Mouse (Mus musculus) liver, embryonic 12.5 days (tissue): ENCODE measurements around the gene Trp53i11. TPM values are rescaled to one million over a fixed set of nuclear protein-coding genes. Genes with fewer than 3 reads are reported as not detected.

Source experiments
- ATAC-seq: fragments of 200-750 bp; cut with Nextera tagmentation; 2 replicates; pipeline ENCODE4 v1.8.0; 2017; ENCODE audit warnings: moderate number of reproducible peaks, mild to moderate bottlenecking, moderate library complexity
- H3K27ac ChIP-seq: fragments of 300-500 bp; sonication (generic); 2 replicates; pipeline ENCODE4 v1.5.1; 2016; ENCODE audit warnings: mild to moderate bottlenecking
- H3K27me3 ChIP-seq: fragments of 300-500 bp; sonication (generic); replicated peaks from 2 replicates; pipeline ENCODE4 v1.6.1; 2016; ENCODE audit warnings: mild to moderate bottlenecking, moderate library complexity
- H3K36me3 ChIP-seq: fragments of 300-500 bp; sonication (generic); 2 replicates; pipeline ENCODE4 v1.6.1; 2016; ENCODE audit warnings: mild to moderate bottlenecking, moderate library complexity
- H3K4me1 ChIP-seq: fragments of 300-500 bp; sonication (generic); 2 replicates; pipeline ENCODE4 v1.6.1; 2016
- H3K4me2 ChIP-seq: fragments of 300-500 bp; sonication (generic); 2 replicates; pipeline ENCODE4 v1.6.1; 2016; ENCODE audit warnings: mild to moderate bottlenecking, moderate library complexity
- H3K4me3 ChIP-seq: fragments of 300-500 bp; sonication (generic); 2 replicates; pipeline ENCODE4 v1.5.1; 2016; ENCODE audit warnings: mild to moderate bottlenecking, moderate library complexity
- H3K9ac ChIP-seq: fragments of 300-500 bp; sonication (generic); 2 replicates; pipeline ENCODE4 v1.6.1; 2016; ENCODE audit warnings: mild to moderate bottlenecking, moderate library complexity
- H3K9me3 ChIP-seq: fragments of 300-500 bp; sonication (generic); replicated peaks from 2 replicates; pipeline ENCODE4 v1.6.1; 2016; ENCODE audit warnings: mild to moderate bottlenecking, moderate library complexity
- whole genome bisulfite sequencing: fragments of 180-500 bp; shearing (Covaris S2); methylation state at CpG from one replicate; pipeline ENCODE4 v1.1.7; 2016; ENCODE audit not compliant: insufficient replicate concordance; 5-methylcytosine and 5-hydroxymethylcytosine counted together
- polyA plus RNA-seq: library from polyadenylated mRNA; unstranded; fragments of >200 nt; fragmentation: Nextera tagmentation; extraction: Ambion mirVana; gene quantifications from 2 replicates; pipeline ENCODE4 v1.2.1, GENCODE M21; 2016

Trp53i11 gene
- polyA plus RNA-seq, 1 experiment from 2014 or later = 2.6 TPM

GRCm38 (mm10) chr2:93174159-93174558, 13.2 kb upstream of the Trp53i11 start:
- Histone ChIP-seq H3K27ac (no peak overlapping the region), H3K27me3 (peaks cover 82% of the 10 kb centered on the region), H3K9ac (no peak overlapping the region), H3K36me3 (no peaks in the 10 kb centered on the region), H3K4me1 (no peaks in the 10 kb centered on the region), H3K9me3 (no peaks in the 10 kb centered on the region), H3K4me3 (no peak overlapping the region), H3K4me2 (no peak overlapping the region)
- WGBS = 18% methylated on average over 5 of the region's 5 CpGs
- ATAC-seq = no peak

- Histone ChIP-seq H3K9me3 (no peaks in the 10 kb centered on the region), H3K4me3 (no peak overlapping the region), H3K36me3 (no peaks in the 10 kb centered on the region), H3K4me1 (no peaks in the 10 kb centered on the region), H3K27ac (no peak overlapping the region), H3K27me3 (peaks cover 84% of the 10 kb centered on the region), H3K9ac (no peak overlapping the region), H3K4me2 (no peak overlapping the region)
- 43% methylated on average over 4 of the region's 5 CpGs for WGBS
- no peak for ATAC-seq
Observed at GRCm38 (mm10) chr2:93175278-93175677, 12.1 kb upstream of the Trp53i11 start.

GRCm38 (mm10) chr2:93175721-93176120, 11.6 kb upstream of the Trp53i11 start:
- H3K4me2 ChIP-seq = no peak overlapping the region

GRCm38 (mm10) chr2:93176193-93176798, 11.1 kb upstream of the Trp53i11 start:
- H3K4me3 ChIP-seq = no peak overlapping the region
- no peaks in the 10 kb centered on the region for H3K9me3 ChIP-seq
- H3K4me2 ChIP-seq = no peak overlapping the region
- H3K4me1 ChIP-seq = no peaks in the 10 kb centered on the region
- H3K27me3 ChIP-seq = peaks cover 84% of the 10 kb centered on the region
- WGBS = 27% methylated on average over 4 of the region's 4 CpGs
- no peak overlapping the region for H3K9ac ChIP-seq
- ATAC-seq = no peak
- H3K36me3 ChIP-seq = no peaks in the 10 kb centered on the region
- H3K27ac ChIP-seq = no peak overlapping the region

More at GRCm38 (mm10) chr2:93175721-93176120, 11.6 kb upstream of the Trp53i11 start:
- H3K36me3 ChIP-seq = no peaks in the 10 kb centered on the region
- no peaks in the 10 kb centered on the region for H3K9me3 ChIP-seq
- no peaks in the 10 kb centered on the region for H3K4me1 ChIP-seq
- H3K9ac ChIP-seq = no peak overlapping the region
- 51% methylated on average over 2 of the region's 2 CpGs for WGBS
- no peak for ATAC-seq
- peaks cover 84% of the 10 kb centered on the region for H3K27me3 ChIP-seq
- no peak overlapping the region for H3K4me3 ChIP-seq
- H3K27ac ChIP-seq = no peak overlapping the region

GRCm38 (mm10) chr2:93176871-93177667, 10.3 kb upstream of the Trp53i11 start:
- Histone ChIP-seq H3K36me3 (no peaks in the 10 kb centered on the region), H3K9me3 (no peaks in the 10 kb centered on the region), H3K4me1 (no peaks in the 10 kb centered on the region), H3K4me3 (no peak overlapping the region), H3K27me3 (peaks cover 84% of the 10 kb centered on the region), H3K27ac (no peak overlapping the region), H3K4me2 (0 out of 2 replicates have a peak overlapping the region, but pooled peaks have one; percentile 17), H3K9ac (no peak overlapping the region)
- ATAC-seq = no peak
- WGBS = 7% methylated on average over 17 of the region's 17 CpGs

- Histone ChIP-seq H3K4me2 (no peak overlapping the region), H3K4me1 (no peaks in the 10 kb centered on the region), H3K27me3 (peaks cover 89% of the 10 kb centered on the region), H3K36me3 (no peaks in the 10 kb centered on the region), H3K4me3 (no peak overlapping the region), H3K27ac (no peak overlapping the region), H3K9me3 (no peaks in the 10 kb centered on the region), H3K9ac (no peak overlapping the region)
- ATAC-seq = no peak
- 69% methylated on average over 20 of the region's 20 CpGs for WGBS
Observed at GRCm38 (mm10) chr2:93177668-93178312, 9.6 kb upstream of the Trp53i11 start.

- no peak overlapping the region for H3K27ac ChIP-seq
- H3K9me3 ChIP-seq = no peaks in the 10 kb centered on the region
- no peaks in the 10 kb centered on the region for H3K36me3 ChIP-seq
- H3K4me3 ChIP-seq = no peak overlapping the region
- H3K4me1 ChIP-seq = no peaks in the 10 kb centered on the region
- no peak for ATAC-seq
- H3K4me2 ChIP-seq = no peak overlapping the region
- WGBS = 43% methylated on average over 4 of the region's 4 CpGs
- peaks cover 90% of the 10 kb centered on the region for H3K27me3 ChIP-seq
- no peak overlapping the region for H3K9ac ChIP-seq
Observed at GRCm38 (mm10) chr2:93178313-93178677, 9.1 kb upstream of the Trp53i11 start.

GRCm38 (mm10) chr2:93179603-93180002, 7.7 kb upstream of the Trp53i11 start:
- Histone ChIP-seq H3K4me2 (no peak overlapping the region), H3K27me3 (peaks cover 98% of the 10 kb centered on the region), H3K9me3 (no peaks in the 10 kb centered on the region), H3K4me3 (no peak overlapping the region), H3K4me1 (no peaks in the 10 kb centered on the region), H3K9ac (no peak overlapping the region), H3K27ac (no peak overlapping the region), H3K36me3 (no peaks in the 10 kb centered on the region)
- no peak for ATAC-seq
- 49% methylated on average over 5 of the region's 5 CpGs for WGBS

GRCm38 (mm10) chr2:93180077-93180844, 7.1 kb upstream of the Trp53i11 start:
- no peaks in the 10 kb centered on the region for H3K4me1 ChIP-seq
- H3K9me3 ChIP-seq = no peaks in the 10 kb centered on the region
- 4% methylated on average over 41 of the region's 41 CpGs for WGBS
- H3K27ac ChIP-seq = no peak overlapping the region
- H3K36me3 ChIP-seq = no peaks in the 10 kb centered on the region
- ATAC-seq = no peak
- H3K27me3 ChIP-seq = peaks cover 100% of the 10 kb centered on the region
- H3K4me2 ChIP-seq = peak overlapping the region; percentile 35
- 0 out of 2 replicates have a peak overlapping the region, but pooled peaks have one; percentile 6 for H3K4me3 ChIP-seq
- H3K9ac ChIP-seq = no peak overlapping the region

- H3K27ac ChIP-seq = no peak overlapping the region
- 56% methylated on average over 11 of the region's 11 CpGs for WGBS
- H3K27me3 ChIP-seq = peaks cover 100% of the 10 kb centered on the region
- H3K4me3 ChIP-seq = no peak overlapping the region
- H3K4me1 ChIP-seq = 0 out of 2 replicates have a peak, but pooled peaks cover 4% of the 10 kb centered on the region
- no peak overlapping the region for H3K9ac ChIP-seq
- no peak for ATAC-seq
- no peaks in the 10 kb centered on the region for H3K9me3 ChIP-seq
- no peak overlapping the region for H3K4me2 ChIP-seq
- H3K36me3 ChIP-seq = no peaks in the 10 kb centered on the region
Observed at GRCm38 (mm10) chr2:93182859-93183258, 4.5 kb upstream of the Trp53i11 start.

GRCm38 (mm10) chr2:93188020-93188760, 842 bp downstream of the Trp53i11 start:
- H3K4me3 ChIP-seq = peak overlapping the region; percentile 54
- WGBS = under 1% methylated on average over 53 of the region's 53 CpGs
- H3K4me1 ChIP-seq = peaks cover 21% of the 10 kb centered on the region
- H3K27me3 ChIP-seq = peaks cover 89% of the 10 kb centered on the region
- ATAC-seq = no peak
- no peaks in the 10 kb centered on the region for H3K9me3 ChIP-seq
- H3K9ac ChIP-seq = peak overlapping the region; percentile 18
- no peak overlapping the region for H3K27ac ChIP-seq
- peak overlapping the region; percentile 76 for H3K4me2 ChIP-seq
- no peaks in the 10 kb centered on the region for H3K36me3 ChIP-seq
